Mouse (Mus musculus) heart, adult 2 months (tissue): ENCODE measurements around the gene Atf4. TPM values are rescaled to one million over a fixed set of nuclear protein-coding genes. Genes with fewer than 3 reads are reported as not detected.
A peak's percentile ranks its signal among the peaks of the same experiment; 100 is the strongest.

Experiments used
- DNase-seq, 2 experiments: peaks; one replicate each; pipeline ENCODE4 v3.0.0; 2021
- H3K27ac ChIP-seq: fragments of 200-600 bp; 2 replicates; pipeline ENCODE4 v1.8.1; 2022
- H3K27me3 ChIP-seq: fragments of 200-500 bp; 2 replicates; pipeline ENCODE4 v1.6.1; 2012; ENCODE audit warnings: mild to moderate bottlenecking, low read length, inconsistent platforms, mixed read lengths; ENCODE audit not compliant: control insufficient read depth, insufficient read depth
- H3K36me3 ChIP-seq: fragments of 200-500 bp; 2 replicates; pipeline ENCODE4 v1.6.1; 2012; ENCODE audit warnings: low read length, inconsistent platforms; ENCODE audit not compliant: control insufficient read depth, insufficient read depth
- H3K4me1 ChIP-seq: fragments of 200-500 bp; 2 replicates; pipeline ENCODE4 v1.6.1; 2011; ENCODE audit warnings: low read length; ENCODE audit not compliant: control insufficient read depth, insufficient read depth
- H3K4me3 ChIP-seq: fragments of 200-600 bp; 2 replicates; pipeline ENCODE4 v1.8.1; 2022
- H3K79me2 ChIP-seq: fragments of 200-500 bp; replicated peaks from 2 replicates; pipeline ENCODE4 v1.6.1; 2012; ENCODE audit warnings: mild to moderate bottlenecking, inconsistent platforms, low read length, moderate library complexity, mixed read lengths; ENCODE audit not compliant: control insufficient read depth, insufficient read depth
- H3K9ac ChIP-seq: fragments of 200-500 bp; 2 replicates; pipeline ENCODE4 v1.6.1; 2012; ENCODE audit warnings: low read depth, mild to moderate bottlenecking, control low read depth, inconsistent platforms, low read length, mixed read lengths
- CTCF ChIP-seq: fragments of 200-600 bp; IDR thresholded peaks from 2 replicates; pipeline ENCODE4 v1.8.1; 2022; ENCODE audit warnings: antibody characterized with exemption, mild to moderate bottlenecking, moderate library complexity
- EP300 ChIP-seq: fragments of 200-500 bp; IDR thresholded peaks from 2 replicates; pipeline ENCODE4 v1.6.1; 2011; ENCODE audit warnings: low read depth, low read length, control low read depth; ENCODE audit not compliant: insufficient read depth
- POLR2A ChIP-seq: fragments of 200-500 bp; IDR thresholded peaks from 2 replicates; pipeline ENCODE4 v1.6.1; 2011; ENCODE audit warnings: mild to moderate bottlenecking, low read depth, low read length, control low read depth; ENCODE audit not compliant: insufficient read depth
- WGBS: fragments of 180-500 bp; shearing (Covaris S2); methylation state at CpG from one replicate; pipeline ENCODE4 v1.1.7; 2018; 5-methylcytosine and 5-hydroxymethylcytosine counted together
- intact Hi-C: fragments of 180-260 bp; cut with DNase I; formaldehyde crosslinking; loops from one replicate; pipeline ENCODE4 v1.15.1; 2025
- polyA plus RNA-seq: library from polyadenylated mRNA; depleted of rRNA; stranded (reverse); fragments of >200 nt; gene quantifications from 2 replicates; pipeline ENCODE4 v1.2.3, GENCODE M21; 2012
- total RNA-seq, 2 experiments: library from RNA; stranded (reverse); gene quantifications; 2 replicates each; pipeline ENCODE4 v1.2.3; 2021

Atf4 gene
- total and polyA plus RNA-seq, 3 experiments: 65.6 to 78.5 (median 69.6) TPM

DNA sequence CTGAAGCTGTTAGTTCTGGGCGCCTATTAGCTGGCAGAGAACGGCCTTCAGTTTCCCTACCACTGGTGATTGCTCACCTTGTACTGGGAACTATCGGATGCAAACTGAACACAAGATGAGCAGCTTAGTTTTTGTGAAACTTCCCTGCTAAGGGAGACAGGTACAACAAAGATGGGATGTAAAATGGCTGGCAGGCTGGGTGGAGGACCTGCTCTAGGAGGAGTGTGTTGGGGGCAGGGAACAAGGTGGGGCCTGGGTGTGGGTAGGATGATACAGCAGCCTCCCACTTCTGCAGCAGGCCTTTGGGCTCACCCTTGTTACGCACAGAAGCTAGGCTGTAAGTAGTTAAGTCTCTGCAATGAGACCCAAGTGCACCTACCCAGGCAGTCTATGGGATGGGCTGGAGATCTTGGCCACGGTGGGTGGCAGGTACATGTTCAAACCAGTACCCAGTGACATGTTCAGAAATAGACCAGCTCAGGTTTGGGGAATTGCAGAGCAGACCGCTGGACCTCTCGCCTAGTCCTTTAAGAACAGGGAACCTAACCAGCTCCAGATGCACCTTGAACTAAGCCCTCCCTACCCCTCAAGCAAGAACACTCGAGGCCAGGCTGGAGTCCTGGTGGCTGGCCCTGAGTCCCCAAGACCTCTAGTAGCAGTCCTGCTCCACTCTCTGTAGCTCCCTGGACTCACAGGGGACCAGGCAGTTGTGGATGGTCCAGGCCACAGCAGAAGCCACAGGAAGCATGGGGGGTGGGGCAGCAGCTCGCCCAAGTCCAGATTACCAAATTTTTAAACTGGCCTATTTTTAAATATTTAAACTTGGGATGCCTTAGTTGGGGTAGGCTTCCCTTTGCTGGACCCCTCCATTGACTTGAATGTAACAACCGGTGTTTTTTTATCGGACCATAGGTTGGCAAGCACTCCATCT, 3.5 kb downstream of the Atf4 start:
- H3K79me2 ChIP-seq: no peaks in the 10 kb centered on the region
- 49% methylated on average over 11 of the region's 11 CpGs for WGBS
- H3K4me1 ChIP-seq: peaks cover 14% of the 10 kb centered on the region
- TF ChIP-seq POLR2A (peak; percentile 9; the same call in 1 of the 2 replicates), CTCF (no peak), EP300 (0 out of 2 replicates have a peak, but pooled peaks have one; percentile 7)
- intact Hi-C loops: loop anchor here (10.0 kb wide), 2 partner anchors 314 to 936 kb away; partner anchors contain the start of gene Mrtfa
- DNase-seq: peak in 1 of 2 experiments; percentile 29
- H3K27me3 ChIP-seq: no peaks in the 10 kb centered on the region
- H3K27ac ChIP-seq: no peak overlapping the region
- H3K4me3 ChIP-seq: no peak overlapping the region
- no peak overlapping the region for H3K9ac ChIP-seq
- H3K36me3 ChIP-seq: peaks cover 19% of the 10 kb centered on the region

DNA sequence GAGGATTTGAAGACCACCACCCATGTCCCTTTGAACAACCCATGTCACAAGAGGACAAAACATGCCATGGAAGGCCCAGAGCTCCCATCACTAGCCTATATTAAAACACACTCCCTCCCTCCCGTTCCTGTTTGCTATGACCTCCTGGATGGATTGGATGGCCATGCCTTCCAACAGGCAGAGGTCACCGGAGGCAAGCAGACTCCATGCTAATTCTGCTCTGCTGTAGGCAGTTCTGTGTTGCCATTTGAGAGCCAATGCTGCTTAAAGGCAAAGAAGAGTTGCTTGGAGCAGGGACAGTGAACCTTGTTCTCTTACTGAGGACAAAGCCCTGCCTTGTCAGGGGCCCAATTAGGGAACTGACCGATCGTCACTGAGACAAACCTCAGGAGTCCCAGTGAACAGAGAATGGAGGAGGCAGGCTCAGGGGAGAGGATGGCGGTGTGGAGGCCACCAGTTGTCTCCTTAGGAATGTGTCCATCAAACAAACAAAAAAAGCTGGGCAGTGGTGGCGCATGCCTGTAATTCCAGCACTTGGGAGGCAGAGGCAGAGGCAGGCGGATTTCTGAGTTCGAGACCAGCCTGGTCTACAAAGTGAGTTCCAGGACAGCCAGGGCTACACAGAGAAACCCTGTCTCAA, 4.5 kb downstream of the Atf4 start:
- Histone ChIP-seq H3K36me3 (peaks cover 19% of the 10 kb centered on the region), H3K79me2 (no peaks in the 10 kb centered on the region), H3K27me3 (no peaks in the 10 kb centered on the region), H3K9ac (no peak overlapping the region), H3K4me3 (no peak overlapping the region), H3K27ac (no peak overlapping the region), H3K4me1 (peaks cover 12% of the 10 kb centered on the region)
- intact Hi-C loops: loop anchor here (5.0 to 10.0 kb wide), 7 partner anchors 32 to 935 kb away; partner anchors contain the start of genes Adsl and Mrtfa
- TF ChIP-seq POLR2A: no peak
- TF ChIP-seq EP300: no peak
- TF ChIP-seq CTCF: no peak
- DNase-seq: no peak
- 70% methylated on average over 8 of the region's 8 CpGs for WGBS

DNA sequence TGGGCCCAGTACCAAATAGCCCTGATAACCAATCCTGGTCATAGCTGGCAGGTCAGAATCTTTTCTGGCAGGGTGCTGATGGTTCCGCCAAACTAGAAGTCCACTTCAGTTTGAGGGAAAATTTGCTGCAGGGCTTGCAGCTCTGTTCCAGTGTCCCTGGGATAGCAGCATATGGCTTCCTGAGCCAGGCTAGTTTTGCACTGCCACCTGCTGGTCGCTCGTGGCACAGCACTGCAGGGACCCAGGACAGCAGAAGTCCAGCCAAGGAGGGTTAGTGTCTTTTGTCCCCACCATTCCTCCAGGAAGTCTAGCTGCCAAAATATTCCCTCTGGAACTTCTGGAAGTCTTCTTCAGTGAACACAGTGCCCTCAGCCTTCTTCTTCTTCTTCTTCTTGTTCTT, 5.7 kb downstream of the Atf4 start:
- peaks cover 19% of the 10 kb centered on the region for H3K36me3 ChIP-seq
- peak; percentile 79 to 89 for DNase-seq
- H3K79me2 ChIP-seq: no peaks in the 10 kb centered on the region
- TF ChIP-seq EP300: peak; percentile 82
- TF ChIP-seq POLR2A: no peak
- peak; percentile 98 for TF ChIP-seq CTCF
- no peaks in the 10 kb centered on the region for H3K27me3 ChIP-seq
- peaks cover 12% of the 10 kb centered on the region for H3K4me1 ChIP-seq
- no peak overlapping the region for H3K4me3 ChIP-seq
- H3K27ac ChIP-seq: no peak overlapping the region
- no peak overlapping the region for H3K9ac ChIP-seq
- intact Hi-C loops: loop anchor here (5.0 to 10.0 kb wide), 5 partner anchors 33 to 684 kb away; partner anchors contain the start of gene Adsl
- 9% methylated on average over 3 of the region's 3 CpGs for WGBS

DNA sequence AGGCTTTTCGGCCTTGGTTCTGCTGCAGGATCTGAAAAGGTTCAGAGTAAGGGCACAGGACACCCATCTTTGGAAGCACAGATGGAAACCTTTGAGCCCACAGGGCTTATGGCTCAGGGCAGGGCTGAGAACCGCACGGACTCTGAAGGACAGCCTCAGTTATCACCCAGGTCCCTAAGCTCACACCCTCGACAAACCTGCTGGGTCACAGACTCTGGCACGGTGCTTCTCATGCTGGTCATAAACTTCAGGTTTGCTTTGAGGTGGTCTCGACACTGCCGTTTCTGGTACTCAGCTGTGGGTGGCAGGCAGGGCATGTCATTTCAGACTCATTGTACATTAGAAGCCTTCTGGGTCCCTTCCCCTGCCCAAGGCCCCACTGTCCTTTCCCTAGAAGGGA, 6.1 kb downstream of the Atf4 start:
- Histone ChIP-seq H3K36me3 (peaks cover 19% of the 10 kb centered on the region), H3K4me3 (no peak overlapping the region), H3K4me1 (peaks cover 12% of the 10 kb centered on the region), H3K79me2 (no peaks in the 10 kb centered on the region), H3K27me3 (no peaks in the 10 kb centered on the region), H3K9ac (no peak overlapping the region), H3K27ac (no peak overlapping the region)
- intact Hi-C loops: loop anchor here (5.0 to 10.0 kb wide), 5 partner anchors 34 to 684 kb away; partner anchors contain the start of gene Adsl
- peak in 1 of 2 experiments; percentile 26 for DNase-seq
- TF ChIP-seq CTCF (no peak), POLR2A (no peak), EP300 (no peak)
- 78% methylated on average over 7 of the region's 7 CpGs for WGBS

DNA sequence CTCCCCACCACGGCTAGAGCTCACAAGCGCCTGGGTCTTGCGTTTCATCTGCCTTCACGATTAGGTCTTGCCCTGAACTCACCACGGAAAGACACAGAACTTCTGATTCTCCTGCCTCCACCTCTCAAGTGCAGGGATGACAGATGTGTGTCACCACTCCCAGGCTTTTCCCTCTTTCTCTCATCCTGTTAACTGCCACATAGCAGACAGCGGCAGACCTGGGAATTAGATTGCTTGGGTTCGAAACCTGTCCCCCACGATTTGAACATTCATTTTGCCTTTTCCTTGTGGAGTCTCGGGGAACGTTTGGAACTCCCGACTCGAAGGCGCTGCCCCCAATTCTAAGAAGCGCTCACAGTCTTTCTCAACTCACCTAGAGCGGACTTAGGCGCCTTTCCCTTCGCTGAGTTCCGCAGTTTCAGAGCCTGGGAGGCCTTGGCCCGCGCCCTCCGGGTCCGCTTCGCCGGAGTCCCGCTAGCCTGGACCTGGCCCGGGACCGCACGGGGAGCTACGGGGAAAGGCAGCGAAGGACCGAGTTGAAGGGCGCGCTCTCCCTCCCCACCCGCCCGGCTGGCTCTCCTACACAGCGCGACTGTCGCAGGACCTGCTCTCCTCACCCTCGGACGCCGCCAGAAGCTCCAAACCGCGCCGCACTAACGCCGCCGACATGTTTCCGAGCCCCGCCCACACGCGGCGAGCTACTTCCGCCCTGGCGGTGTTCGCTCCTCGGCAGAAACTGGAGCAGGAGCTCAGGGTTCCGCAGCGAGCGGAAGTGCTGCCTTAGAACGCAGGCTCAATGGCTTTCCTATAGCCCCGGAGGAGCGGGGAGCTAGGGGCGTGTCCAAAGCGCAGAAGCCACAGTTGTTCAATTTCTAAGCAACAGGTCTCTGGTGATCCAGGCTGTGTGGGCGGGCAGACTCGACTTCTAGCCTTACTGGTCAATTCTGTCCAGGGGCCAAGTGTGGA, 8.9 kb downstream of the Atf4 start, which contains the start of gene Rps19bp1:
Rps19bp1 (minus strand) TSS at position 706 of the 966 bp plus-strand sequence.
- TF ChIP-seq CTCF (no peak), POLR2A (peak; percentile 78), EP300 (peak; percentile 57; the same call in 1 of the 2 replicates)
- peak within 1 kb of the TSS; percentile 87 for H3K27ac ChIP-seq
- H3K79me2 ChIP-seq: no peaks in the 10 kb centered on the region
- H3K4me1 ChIP-seq: no peaks in the 10 kb centered on the region; the same call in 1 of the 2 replicates
- WGBS: under 1% methylated on average over 66 of the region's 66 CpGs
- intact Hi-C loops: loop anchor here (5.0 to 10.0 kb wide), 5 partner anchors 37 to 681 kb away; partner anchors contain the start of gene Adsl
- H3K27me3 ChIP-seq: no peaks in the 10 kb centered on the region
- peak; percentile 90 to 91 for DNase-seq
- peak within 1 kb of the TSS; percentile 87 for H3K4me3 ChIP-seq
- peak within 1 kb of the TSS; percentile 68 for H3K9ac ChIP-seq
- no peaks in the 10 kb centered on the region for H3K36me3 ChIP-seq
